Mouse (Mus musculus): ENCODE data around the gene Zfand4. TPM values are rescaled to one million over a fixed set of nuclear protein-coding genes. Genes with fewer than 3 reads are reported as not detected.

The Zfand4 gene
- polyA plus RNA-seq, 1 experiment: not detected

- H3K4me1 ChIP-seq (ENCODE audit: control insufficient read depth, insufficient read depth, insufficient read length, low read length): no peaks in the 10 kb centered on the region
- no peak overlapping the region for H3K27ac ChIP-seq (replicated peaks; ENCODE audit: low read depth, low read length)
- no peak overlapping the region for H3K4me3 ChIP-seq (ENCODE audit: insufficient read depth, low read depth, low read length)
Observed at GRCm38 (mm10) chr6:116278679-116279317, 14.8 kb downstream of the Zfand4 start.

GRCm38 (mm10) chr6:116281014-116281413 is 17.0 kb downstream of the Zfand4 start:
- no peak overlapping the region for H3K4me3 ChIP-seq (ENCODE audit: insufficient read depth, low read depth, low read length)
- H3K27ac ChIP-seq (replicated peaks; ENCODE audit: low read depth, low read length): no peak overlapping the region
- no peaks in the 10 kb centered on the region for H3K4me1 ChIP-seq (ENCODE audit: control insufficient read depth, insufficient read depth, insufficient read length, low read length)

GRCm38 (mm10) chr6:116282546-116282945 is 18.5 kb downstream of the Zfand4 start:
- H3K4me3 ChIP-seq (ENCODE audit: insufficient read depth, low read depth, low read length): no peak overlapping the region
- no peak overlapping the region for H3K27ac ChIP-seq (replicated peaks; ENCODE audit: low read depth, low read length)

GRCm38 (mm10) chr6:116283280-116283679 is 19.3 kb downstream of the Zfand4 start:
- Histone ChIP-seq H3K27ac (replicated peaks; ENCODE audit: low read depth, low read length) (no peak overlapping the region), H3K4me3 (ENCODE audit: insufficient read depth, low read depth, low read length) (no peak overlapping the region), H3K4me1 (ENCODE audit: control insufficient read depth, insufficient read depth, insufficient read length, low read length) (no peaks in the 10 kb centered on the region)

More at GRCm38 (mm10) chr6:116282546-116282945, 18.5 kb downstream of the Zfand4 start:
- H3K4me1 ChIP-seq (ENCODE audit: control insufficient read depth, insufficient read depth, insufficient read length, low read length): no peaks in the 10 kb centered on the region

GRCm38 (mm10) chr6:116286321-116286720 is 22.3 kb downstream of the Zfand4 start:
- Histone ChIP-seq H3K4me1 (ENCODE audit: control insufficient read depth, insufficient read depth, insufficient read length, low read length) (no peaks in the 10 kb centered on the region), H3K27ac (replicated peaks; ENCODE audit: low read depth, low read length) (no peak overlapping the region), H3K4me3 (ENCODE audit: insufficient read depth, low read depth, low read length) (no peak overlapping the region)

GRCm38 (mm10) chr6:116286870-116287575 is 23.0 kb downstream of the Zfand4 start:
- Histone ChIP-seq H3K4me1 (ENCODE audit: control insufficient read depth, insufficient read depth, insufficient read length, low read length) (no peaks in the 10 kb centered on the region), H3K27ac (replicated peaks; ENCODE audit: low read depth, low read length) (no peak overlapping the region), H3K4me3 (ENCODE audit: insufficient read depth, low read depth, low read length) (no peak overlapping the region)

GRCm38 (mm10) chr6:116311411-116311810 is 47.4 kb downstream of the Zfand4 start:
- no peaks in the 10 kb centered on the region for H3K4me1 ChIP-seq (ENCODE audit: control insufficient read depth, insufficient read depth, insufficient read length, low read length)
- no peak overlapping the region for H3K4me3 ChIP-seq (ENCODE audit: insufficient read depth, low read depth, low read length)
- H3K27ac ChIP-seq (replicated peaks; ENCODE audit: low read depth, low read length): no peak overlapping the region

GRCm38 (mm10) chr6:116319259-116319658 is 55.2 kb downstream of the Zfand4 start:
- Histone ChIP-seq H3K27ac (replicated peaks; ENCODE audit: low read depth, low read length) (no peak overlapping the region), H3K4me3 (ENCODE audit: insufficient read depth, low read depth, low read length) (no peak overlapping the region), H3K4me1 (ENCODE audit: control insufficient read depth, insufficient read depth, insufficient read length, low read length) (no peaks in the 10 kb centered on the region)

- H3K27ac ChIP-seq (replicated peaks; ENCODE audit: low read depth, low read length): no peak overlapping the region
- no peak overlapping the region for H3K4me3 ChIP-seq (ENCODE audit: insufficient read depth, low read depth, low read length)
- H3K4me1 ChIP-seq (ENCODE audit: control insufficient read depth, insufficient read depth, insufficient read length, low read length): no peaks in the 10 kb centered on the region
Observed at GRCm38 (mm10) chr6:116326641-116327040, 62.6 kb downstream of the Zfand4 start.

- H3K4me1 ChIP-seq (ENCODE audit: control insufficient read depth, insufficient read depth, insufficient read length, low read length): no peaks in the 10 kb centered on the region
- no peak overlapping the region for H3K27ac ChIP-seq (replicated peaks; ENCODE audit: low read depth, low read length)
Observed at GRCm38 (mm10) chr6:116331396-116331795, 67.4 kb downstream of the Zfand4 start.

GRCm38 (mm10) chr6:116337466-116337834 is 73.4 kb downstream of the Zfand4 start:
- no peaks in the 10 kb centered on the region for H3K4me1 ChIP-seq (ENCODE audit: control insufficient read depth, insufficient read depth, insufficient read length, low read length)
- no peak overlapping the region for H3K27ac ChIP-seq (replicated peaks; ENCODE audit: low read depth, low read length)

More at GRCm38 (mm10) chr6:116331396-116331795, 67.4 kb downstream of the Zfand4 start:
- no peak overlapping the region for H3K4me3 ChIP-seq (ENCODE audit: insufficient read depth, low read depth, low read length)

GRCm38 (mm10) chr6:116337835-116338501 is 73.9 kb downstream of the Zfand4 start, which contains the start of gene March8:
March8 (plus strand) TSS chr6:116338024.
- Histone ChIP-seq H3K4me1 (ENCODE audit: control insufficient read depth, insufficient read depth, insufficient read length, low read length) (no peaks in the 10 kb centered on the region), H3K4me3 (ENCODE audit: insufficient read depth, low read depth, low read length) (peak within 1 kb of the TSS; percentile 85), H3K27ac (replicated peaks; ENCODE audit: low read depth, low read length) (no peak within 1 kb of the TSS)

More at GRCm38 (mm10) chr6:116337466-116337834, 73.4 kb downstream of the Zfand4 start:
- peak overlapping the region; percentile 85 for H3K4me3 ChIP-seq (ENCODE audit: insufficient read depth, low read depth, low read length)

- H3K4me3 ChIP-seq (ENCODE audit: insufficient read depth, low read depth, low read length): peak overlapping the region; percentile 85
- H3K27ac ChIP-seq (replicated peaks; ENCODE audit: low read depth, low read length): no peak overlapping the region
- no peaks in the 10 kb centered on the region for H3K4me1 ChIP-seq (ENCODE audit: control insufficient read depth, insufficient read depth, insufficient read length, low read length)
Observed at GRCm38 (mm10) chr6:116338520-116338919, 74.5 kb downstream of the Zfand4 start.

- no peaks in the 10 kb centered on the region for H3K4me1 ChIP-seq (ENCODE audit: control insufficient read depth, insufficient read depth, insufficient read length, low read length)
- no peak overlapping the region for H3K27ac ChIP-seq (replicated peaks; ENCODE audit: low read depth, low read length)
- H3K4me3 ChIP-seq (ENCODE audit: insufficient read depth, low read depth, low read length): no peak overlapping the region
Observed at GRCm38 (mm10) chr6:116339088-116339487, 75.1 kb downstream of the Zfand4 start.

GRCm38 (mm10) chr6:116340521-116340920 is 76.5 kb downstream of the Zfand4 start:
- Histone ChIP-seq H3K4me3 (ENCODE audit: insufficient read depth, low read depth, low read length) (no peak overlapping the region), H3K4me1 (ENCODE audit: control insufficient read depth, insufficient read depth, insufficient read length, low read length) (no peaks in the 10 kb centered on the region), H3K27ac (replicated peaks; ENCODE audit: low read depth, low read length) (no peak overlapping the region)
